Mouse (Mus musculus) heart, adult 2 months (tissue): ENCODE results near the gene Sspn. TPM values are rescaled to one million over a fixed set of nuclear protein-coding genes. Genes with fewer than 3 reads are reported as not detected.
A peak's percentile ranks its signal among the peaks of the same experiment; 100 is the strongest.

Source experiments
- DNase-seq, 2 experiments: peaks; one replicate each; pipeline ENCODE4 v3.0.0; 2021
- H3K27ac ChIP-seq: fragments of 200-600 bp; 2 replicates; pipeline ENCODE4 v1.8.1; 2022
- H3K27me3 ChIP-seq: fragments of 200-500 bp; 2 replicates; pipeline ENCODE4 v1.6.1; 2012; ENCODE audit warnings: mild to moderate bottlenecking, low read length, inconsistent platforms, mixed read lengths; ENCODE audit not compliant: control insufficient read depth, insufficient read depth
- H3K36me3 ChIP-seq: fragments of 200-500 bp; 2 replicates; pipeline ENCODE4 v1.6.1; 2012; ENCODE audit warnings: low read length, inconsistent platforms; ENCODE audit not compliant: control insufficient read depth, insufficient read depth
- H3K4me1 ChIP-seq: fragments of 200-500 bp; 2 replicates; pipeline ENCODE4 v1.6.1; 2011; ENCODE audit warnings: low read length; ENCODE audit not compliant: control insufficient read depth, insufficient read depth
- H3K4me3 ChIP-seq: fragments of 200-600 bp; 2 replicates; pipeline ENCODE4 v1.8.1; 2022
- H3K79me2 ChIP-seq: fragments of 200-500 bp; replicated peaks from 2 replicates; pipeline ENCODE4 v1.6.1; 2012; ENCODE audit warnings: mild to moderate bottlenecking, inconsistent platforms, low read length, moderate library complexity, mixed read lengths; ENCODE audit not compliant: control insufficient read depth, insufficient read depth
- H3K9ac ChIP-seq: fragments of 200-500 bp; 2 replicates; pipeline ENCODE4 v1.6.1; 2012; ENCODE audit warnings: low read depth, mild to moderate bottlenecking, control low read depth, inconsistent platforms, low read length, mixed read lengths
- CTCF ChIP-seq: fragments of 200-600 bp; IDR thresholded peaks from 2 replicates; pipeline ENCODE4 v1.8.1; 2022; ENCODE audit warnings: antibody characterized with exemption, mild to moderate bottlenecking, moderate library complexity
- EP300 ChIP-seq: fragments of 200-500 bp; IDR thresholded peaks from 2 replicates; pipeline ENCODE4 v1.6.1; 2011; ENCODE audit warnings: low read depth, low read length, control low read depth; ENCODE audit not compliant: insufficient read depth
- POLR2A ChIP-seq: fragments of 200-500 bp; IDR thresholded peaks from 2 replicates; pipeline ENCODE4 v1.6.1; 2011; ENCODE audit warnings: mild to moderate bottlenecking, low read depth, low read length, control low read depth; ENCODE audit not compliant: insufficient read depth
- WGBS: fragments of 180-500 bp; shearing (Covaris S2); methylation state at CpG from one replicate; pipeline ENCODE4 v1.1.7; 2018; 5-methylcytosine and 5-hydroxymethylcytosine counted together
- intact Hi-C: fragments of 180-260 bp; cut with DNase I; formaldehyde crosslinking; loops from one replicate; pipeline ENCODE4 v1.15.1; 2025
- polyA plus RNA-seq: library from polyadenylated mRNA; depleted of rRNA; stranded (reverse); fragments of >200 nt; gene quantifications from 2 replicates; pipeline ENCODE4 v1.2.3, GENCODE M21; 2012
- total RNA-seq, 2 experiments: library from RNA; stranded (reverse); gene quantifications; 2 replicates each; pipeline ENCODE4 v1.2.3; 2021

The Sspn gene
- total and polyA plus RNA-seq, 3 experiments, result 62.1 to 114 (median 104) TPM

- Histone ChIP-seq H3K9ac (no peak overlapping the region), H3K36me3 (peaks cover 2% of the 10 kb centered on the region; the same call in 1 of the 2 replicates), H3K27ac (peak overlapping the region; percentile 97; the same call in 1 of the 2 replicates), H3K27me3 (no peaks in the 10 kb centered on the region), H3K4me1 (peaks cover 8% of the 10 kb centered on the region), H3K4me3 (no peak overlapping the region), H3K79me2 (no peaks in the 10 kb centered on the region)
- 67% methylated on average over 4 of the region's 4 CpGs for WGBS
- DNase-seq, result no peak
- intact Hi-C loops, result no loop called here
- no peak for TF ChIP-seq POLR2A
- TF ChIP-seq CTCF, result no peak
Observed at GRCm38 (mm10) chr6:145936511-145936910, 5.1 kb downstream of the Sspn start.

DNA sequence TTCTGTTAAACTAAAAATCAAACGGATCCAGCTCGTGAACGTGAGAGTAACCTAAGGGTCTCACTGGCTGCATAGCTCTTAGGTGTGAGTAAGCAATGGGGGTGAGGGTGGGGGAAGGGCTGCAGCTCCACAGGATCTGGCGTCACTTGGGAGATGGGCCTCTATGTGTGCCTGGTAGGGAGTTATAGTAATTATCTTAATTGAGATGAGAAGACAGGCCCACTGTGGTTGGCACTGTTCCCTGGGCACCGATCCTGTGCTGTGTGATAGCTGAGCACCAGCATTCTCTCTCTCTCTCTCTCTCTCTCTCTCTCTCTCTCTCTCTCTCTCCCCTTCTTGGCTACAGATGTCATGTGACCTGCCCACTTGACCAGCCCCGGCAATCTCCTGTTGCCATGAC lies 9.4 kb downstream of the Sspn start:
- Histone ChIP-seq H3K36me3 (peaks cover 2% of the 10 kb centered on the region; the same call in 1 of the 2 replicates), H3K4me3 (no peak overlapping the region), H3K4me1 (peaks cover 16% of the 10 kb centered on the region), H3K27me3 (no peaks in the 10 kb centered on the region), H3K27ac (no peak overlapping the region), H3K79me2 (no peaks in the 10 kb centered on the region), H3K9ac (no peak overlapping the region)
- 65% methylated on average over 6 of the region's 6 CpGs for WGBS
- intact Hi-C loops, result no loop called here
- no peak for TF ChIP-seq POLR2A
- no peak for TF ChIP-seq EP300
- TF ChIP-seq CTCF, result no peak
- no peak for DNase-seq

DNA sequence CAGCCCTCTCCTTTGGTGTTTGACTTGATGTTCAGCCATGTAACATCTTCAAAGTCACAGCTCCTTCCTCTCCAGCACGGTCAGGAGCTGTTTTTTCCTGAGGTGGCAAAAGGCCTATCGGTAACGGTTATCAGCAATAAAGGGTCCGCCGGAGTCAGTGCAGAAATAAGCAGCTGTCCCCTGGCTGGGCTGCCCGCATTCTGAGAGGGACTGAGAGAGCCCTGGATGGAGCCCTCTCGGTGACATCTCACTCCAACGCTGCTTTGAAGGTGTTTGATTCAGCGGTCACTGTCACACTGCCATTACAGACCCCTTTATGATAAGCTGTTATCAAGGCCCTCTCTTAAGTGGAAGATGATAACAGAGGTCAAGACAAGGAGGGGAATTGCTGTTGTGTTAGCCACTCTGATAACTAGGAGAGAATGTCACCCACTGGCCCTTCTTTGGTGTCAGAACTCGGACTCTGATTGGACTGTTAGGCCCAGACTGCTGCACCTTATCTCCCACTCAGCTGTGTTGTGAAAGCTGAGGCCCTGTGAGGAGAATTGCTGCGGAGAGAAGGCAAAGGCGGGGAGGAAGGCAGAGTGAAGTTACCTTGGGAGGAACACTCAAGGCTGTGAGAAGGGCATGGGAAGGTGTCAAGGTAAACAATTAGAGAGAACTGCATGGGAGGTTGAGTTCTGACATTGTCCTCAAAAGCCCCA lies 11.0 kb downstream of the Sspn start:
- Histone ChIP-seq H3K4me1 (peaks cover 15% of the 10 kb centered on the region), H3K79me2 (no peaks in the 10 kb centered on the region), H3K36me3 (peaks cover 9% of the 10 kb centered on the region), H3K9ac (no peak overlapping the region), H3K27ac (peak overlapping the region; percentile 48), H3K4me3 (no peak overlapping the region), H3K27me3 (no peaks in the 10 kb centered on the region)
- intact Hi-C loops, result no loop called here
- TF ChIP-seq CTCF (no peak), POLR2A (no peak), EP300 (no peak)
- no peak for DNase-seq
- 32% methylated on average over 12 of the region's 12 CpGs for WGBS

DNA sequence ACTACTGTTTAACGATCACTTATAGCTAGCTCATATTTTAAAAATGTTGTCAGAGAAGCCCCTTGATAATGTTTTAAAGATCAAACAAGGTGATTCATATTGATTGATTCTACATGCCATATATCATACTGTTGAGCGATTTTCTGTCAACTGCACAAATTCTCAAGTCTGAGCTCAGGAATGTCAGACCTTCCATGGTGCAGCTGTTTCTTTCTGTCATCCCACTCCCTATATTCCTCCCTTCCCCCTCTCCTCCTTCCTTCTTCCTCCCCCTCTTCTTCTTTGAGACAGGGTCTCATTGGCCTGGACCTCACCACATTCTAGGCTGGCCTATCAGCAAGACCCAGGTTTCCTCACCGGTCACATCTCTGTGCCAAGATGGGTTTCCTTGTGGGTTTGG lies 12.0 kb downstream of the Sspn start:
- WGBS, result 83% methylated on average over 3 of the region's 3 CpGs
- Histone ChIP-seq H3K27ac (no peak overlapping the region), H3K9ac (no peak overlapping the region), H3K79me2 (no peaks in the 10 kb centered on the region), H3K4me3 (no peak overlapping the region), H3K36me3 (peaks cover 9% of the 10 kb centered on the region), H3K4me1 (peaks cover 17% of the 10 kb centered on the region), H3K27me3 (no peaks in the 10 kb centered on the region)
- intact Hi-C loops, result no loop called here
- no peak for DNase-seq
- TF ChIP-seq EP300, result no peak
- no peak for TF ChIP-seq POLR2A
- no peak for TF ChIP-seq CTCF

DNA sequence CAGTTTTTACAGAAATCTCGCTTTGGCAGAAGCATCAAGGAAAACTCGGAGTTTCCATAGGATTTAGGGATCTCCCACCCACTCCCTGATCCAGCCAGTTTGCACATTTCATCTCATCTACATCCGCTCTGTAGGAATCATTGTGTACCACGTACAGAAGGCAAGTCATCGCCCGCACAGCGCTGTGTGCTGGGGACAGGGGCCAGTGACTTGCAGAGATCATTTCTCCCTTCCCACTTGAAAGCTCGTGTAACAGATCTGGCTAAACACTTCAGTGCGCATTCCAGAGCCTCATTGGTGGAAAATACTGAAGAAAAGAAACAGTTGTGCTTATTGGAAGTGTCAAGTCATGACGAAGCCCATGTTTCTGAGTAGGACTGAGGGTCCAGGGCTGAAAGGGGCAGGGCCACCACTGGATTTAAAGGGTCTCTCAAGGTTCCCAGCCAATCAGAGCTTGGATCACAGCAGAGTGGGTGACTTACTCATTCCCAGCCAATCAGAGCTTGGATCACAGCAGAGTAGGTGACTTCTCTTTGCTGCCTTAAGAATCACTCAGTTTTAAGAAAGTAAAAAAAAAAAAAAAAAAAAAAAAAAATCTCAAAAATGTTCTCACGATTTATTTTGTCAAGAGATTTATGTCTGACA lies 14.4 kb downstream of the Sspn start:
- H3K36me3 ChIP-seq, result peaks cover 9% of the 10 kb centered on the region
- DNase-seq, result no peak
- TF ChIP-seq EP300 (no peak), CTCF (no peak), POLR2A (no peak)
- intact Hi-C loops, result no loop called here
- peak overlapping the region; percentile 42; the same call in 1 of the 2 replicates for H3K27ac ChIP-seq
- H3K9ac ChIP-seq, result no peak overlapping the region
- H3K79me2 ChIP-seq, result peaks cover 2% of the 10 kb centered on the region; the same call in 1 of the 2 replicates
- WGBS, result 69% methylated on average over 11 of the region's 11 CpGs
- no peak overlapping the region for H3K4me3 ChIP-seq
- no peaks in the 10 kb centered on the region for H3K27me3 ChIP-seq
- H3K4me1 ChIP-seq, result peaks cover 18% of the 10 kb centered on the region

- intact Hi-C loops, result no loop called here
Observed at GRCm38 (mm10) chr6:145949049-145949448, 17.6 kb downstream of the Sspn start.

More at GRCm38 (mm10) chr6:145949049-145949448, 17.6 kb downstream of the Sspn start:
- no peak overlapping the region for H3K9ac ChIP-seq
- no peaks in the 10 kb centered on the region for H3K27me3 ChIP-seq
- DNase-seq, result no peak
- TF ChIP-seq CTCF, result no peak
- no peak for TF ChIP-seq POLR2A
- TF ChIP-seq EP300, result no peak
- H3K4me1 ChIP-seq, result peaks cover 13% of the 10 kb centered on the region
- no peak overlapping the region for H3K27ac ChIP-seq
- H3K79me2 ChIP-seq, result peaks cover 2% of the 10 kb centered on the region; the same call in 1 of the 2 replicates
- peaks cover 7% of the 10 kb centered on the region for H3K36me3 ChIP-seq
- no peak overlapping the region for H3K4me3 ChIP-seq
- WGBS, result 73% methylated on average over 4 of the region's 4 CpGs
